Mouse (Mus musculus) cerebellum, adult 2 months (tissue): ENCODE results near the gene Ctsll3.

Experiments used
- CTCF ChIP-seq: fragments of 200-500 bp; IDR thresholded peaks from 2 replicates; pipeline ENCODE4 v1.5.1; 2011; ENCODE audit warnings: low read depth, mild to moderate bottlenecking, control low read depth, low read length, moderate library complexity, borderline replicate concordance; ENCODE audit not compliant: insufficient read depth
- POLR2A ChIP-seq: fragments of 200-500 bp; IDR thresholded peaks from 2 replicates; pipeline ENCODE4 v1.6.1; 2011; ENCODE audit warnings: low read length, control low read depth, borderline replicate concordance; ENCODE audit not compliant: insufficient read depth

DNA sequence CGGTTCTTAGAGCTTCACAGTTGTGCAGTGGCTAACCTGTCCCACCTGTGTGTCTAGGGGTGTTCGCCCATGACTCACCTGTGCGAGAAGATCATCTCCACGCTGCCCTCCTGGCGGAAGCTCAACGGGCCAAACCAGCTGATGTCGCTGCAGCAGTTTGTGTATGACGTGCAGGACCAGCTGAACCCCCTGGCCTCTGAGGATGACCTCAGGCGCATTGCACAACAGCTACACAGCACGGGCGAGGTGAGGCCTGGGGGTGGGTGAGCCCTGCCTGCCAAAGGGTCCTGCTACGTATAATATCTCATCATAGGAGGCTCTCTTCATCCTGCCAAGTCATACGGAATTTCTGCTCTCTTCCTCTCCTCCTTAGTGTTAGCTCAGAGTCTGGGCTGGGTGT lies 45.4 kb downstream of the Ctsll3 start:
- TF ChIP-seq POLR2A (no peak), CTCF (no peak)
